Mouse (Mus musculus) forebrain, postnatal 0 days (tissue): Measurements from ENCODE around the gene Cd79a. TPM values are rescaled to one million over a fixed set of nuclear protein-coding genes. Genes with fewer than 3 reads are reported as not detected.

ENCODE experiments used
- ATAC-seq: fragments of 200-750 bp; cut with Nextera tagmentation; 2 replicates; pipeline ENCODE4 v1.8.0; 2017; ENCODE audit warnings: mild to moderate bottlenecking, moderate library complexity
- DNase-seq: peaks from one replicate; pipeline ENCODE4 v3.0.0-alpha.2; 2015
- H3K27ac ChIP-seq: fragments of 300-500 bp; sonication (generic); 2 replicates; pipeline ENCODE4 v1.5.1; 2014; ENCODE audit warnings: low read depth, mild to moderate bottlenecking, antibody characterized with exemption, low read length, moderate library complexity, mixed read lengths
- H3K27me3 ChIP-seq: fragments of 300-500 bp; sonication (generic); 2 replicates; pipeline ENCODE4 v1.6.1; 2014; ENCODE audit warnings: mild to moderate bottlenecking, low read length, mixed read lengths; ENCODE audit not compliant: insufficient read depth
- H3K36me3 ChIP-seq: fragments of 300-500 bp; sonication (generic); 2 replicates; pipeline ENCODE4 v1.6.1; 2014; ENCODE audit warnings: mild to moderate bottlenecking, moderate library complexity; ENCODE audit not compliant: insufficient read depth
- H3K4me1 ChIP-seq: fragments of 300-500 bp; sonication (generic); 2 replicates; pipeline ENCODE4 v1.6.1; 2014; ENCODE audit warnings: antibody characterized with exemption; ENCODE audit not compliant: insufficient read depth
- H3K4me2 ChIP-seq: fragments of 300-500 bp; sonication (generic); 2 replicates; pipeline ENCODE4 v1.6.1; 2014; ENCODE audit warnings: low read depth, mild to moderate bottlenecking, moderate library complexity
- H3K4me3 ChIP-seq: fragments of 300-500 bp; sonication (generic); 2 replicates; pipeline ENCODE4 v1.5.1; 2014; ENCODE audit warnings: low read depth, low read length, mixed read lengths
- H3K9ac ChIP-seq: fragments of 300-500 bp; sonication (generic); 2 replicates; pipeline ENCODE4 v1.6.1; 2014; ENCODE audit warnings: mild to moderate bottlenecking
- H3K9me3 ChIP-seq: fragments of 300-500 bp; sonication (generic); 2 replicates; pipeline ENCODE4 v1.6.1; 2016; ENCODE audit warnings: low read length
- CTCF ChIP-seq: sonication (generic); IDR thresholded peaks from 2 replicates; pipeline ENCODE4 v1.5.1; 2016; ENCODE audit warnings: antibody characterized with exemption, control low read depth, low read depth
- WGBS: fragments of 180-500 bp; shearing (Covaris S2); extraction: QIAGEN DNeasy Blood & Tissue Kit; methylation state at CpG from one replicate; pipeline ENCODE4 v1.1.7; 2014; 5-methylcytosine and 5-hydroxymethylcytosine counted together
- polyA plus RNA-seq: library from polyadenylated mRNA; unstranded; fragments of >200 nt; fragmentation: Nextera tagmentation; extraction: Ambion mirVana; gene quantifications from 2 replicates; pipeline ENCODE4 v1.2.1, GENCODE M21; 2015
- total RNA-seq: library from RNA; depleted of rRNA; stranded (reverse); fragments of >200 nt; gene quantifications from 2 replicates; pipeline ENCODE4 v1.2.3, GENCODE M21; 2014

The Cd79a gene
- total and polyA plus RNA-seq, 2 experiments from 2014 or later: 0.33 to 0.47 TPM

GRCm38 (mm10) chr7:24856460-24857120 is 40.6 kb upstream of the Cd79a start:
- no peak overlapping the region for H3K9ac ChIP-seq
- TF ChIP-seq CTCF: no peak
- H3K4me1 ChIP-seq: no peaks in the 10 kb centered on the region
- WGBS: 27% methylated on average over 6 of the region's 6 CpGs
- H3K27ac ChIP-seq: no peak overlapping the region
- no peak overlapping the region for H3K4me2 ChIP-seq
- H3K9me3 ChIP-seq: no peaks in the 10 kb centered on the region
- H3K4me3 ChIP-seq: no peak overlapping the region
- H3K36me3 ChIP-seq: no peaks in the 10 kb centered on the region
- DNase-seq (no peak), ATAC-seq (no peak)
- H3K27me3 ChIP-seq: no peaks in the 10 kb centered on the region

- TF ChIP-seq CTCF: no peak
- no peaks in the 10 kb centered on the region for H3K9me3 ChIP-seq
- H3K4me2 ChIP-seq: no peak overlapping the region
- H3K4me3 ChIP-seq: no peak overlapping the region
- H3K4me1 ChIP-seq: no peaks in the 10 kb centered on the region
- H3K27ac ChIP-seq: no peak overlapping the region
- no peak for DNase-seq
- no peak overlapping the region for H3K9ac ChIP-seq
- WGBS: 78% methylated on average over 5 of the region's 5 CpGs
- H3K36me3 ChIP-seq: no peaks in the 10 kb centered on the region
- no peak for ATAC-seq
- no peaks in the 10 kb centered on the region for H3K27me3 ChIP-seq
These were observed 37.9 kb upstream of the Cd79a start for GRCm38 (mm10) chr7:24859234-24859633.

- Histone ChIP-seq H3K4me2 (no peak within 1 kb of the TSS), H3K27ac (no peak within 1 kb of the TSS), H3K9me3 (no peaks in the 10 kb centered on the region), H3K4me1 (no peaks in the 10 kb centered on the region), H3K27me3 (no peaks in the 10 kb centered on the region), H3K4me3 (no peak within 1 kb of the TSS), H3K36me3 (no peaks in the 10 kb centered on the region), H3K9ac (no peak within 1 kb of the TSS)
- DNase-seq (no peak), ATAC-seq (no peak)
- TF ChIP-seq CTCF: no peak
- 85% methylated on average over 7 of the region's 7 CpGs for WGBS
These were observed 35.3 kb upstream of the Cd79a start, which contains the start of gene Gm9844 for GRCm38 (mm10) chr7:24861913-24862312. Gene Gm9844, plus strand, starts transcription at chr7:24862213.

GRCm38 (mm10) chr7:24862853-24863252 is 34.3 kb upstream of the Cd79a start:
- Histone ChIP-seq H3K9ac (no peak overlapping the region), H3K27me3 (no peaks in the 10 kb centered on the region), H3K36me3 (no peaks in the 10 kb centered on the region), H3K4me2 (no peak overlapping the region), H3K9me3 (no peaks in the 10 kb centered on the region), H3K4me1 (no peaks in the 10 kb centered on the region), H3K27ac (no peak overlapping the region), H3K4me3 (no peak overlapping the region)
- WGBS: 91% methylated on average over 4 of the region's 4 CpGs
- no peak for TF ChIP-seq CTCF
- DNase-seq (no peak), ATAC-seq (no peak)

GRCm38 (mm10) chr7:24864156-24864555 is 33.0 kb upstream of the Cd79a start:
- DNase-seq (no peak), ATAC-seq (no peak)
- Histone ChIP-seq H3K9ac (no peak overlapping the region), H3K4me1 (no peaks in the 10 kb centered on the region), H3K4me3 (no peak overlapping the region), H3K9me3 (no peaks in the 10 kb centered on the region), H3K36me3 (no peaks in the 10 kb centered on the region), H3K27ac (no peak overlapping the region), H3K4me2 (no peak overlapping the region), H3K27me3 (no peaks in the 10 kb centered on the region)
- WGBS: 26% methylated on average over 6 of the region's 6 CpGs
- no peak for TF ChIP-seq CTCF

GRCm38 (mm10) chr7:24869080-24869479 is 28.1 kb upstream of the Cd79a start:
- H3K4me3 ChIP-seq: no peak overlapping the region
- H3K36me3 ChIP-seq: no peaks in the 10 kb centered on the region
- H3K9me3 ChIP-seq: no peaks in the 10 kb centered on the region
- ATAC-seq (no peak), DNase-seq (no peak)
- H3K4me2 ChIP-seq: no peak overlapping the region
- H3K27me3 ChIP-seq: no peaks in the 10 kb centered on the region
- WGBS: 18% methylated on average over 17 of the region's 17 CpGs
- H3K9ac ChIP-seq: no peak overlapping the region
- no peak for TF ChIP-seq CTCF
- no peak overlapping the region for H3K27ac ChIP-seq
- no peaks in the 10 kb centered on the region for H3K4me1 ChIP-seq

- H3K4me2 ChIP-seq: no peak within 1 kb of the TSS
- no peak within 1 kb of the TSS for H3K27ac ChIP-seq
- no peaks in the 10 kb centered on the region for H3K9me3 ChIP-seq
- no peaks in the 10 kb centered on the region for H3K27me3 ChIP-seq
- ATAC-seq (peak; percentile 42), DNase-seq (no peak)
- no peaks in the 10 kb centered on the region for H3K36me3 ChIP-seq
- H3K4me3 ChIP-seq: no peak within 1 kb of the TSS
- WGBS: 58% methylated on average over 41 of the region's 41 CpGs
- H3K4me1 ChIP-seq: no peaks in the 10 kb centered on the region
- TF ChIP-seq CTCF: no peak
- no peak within 1 kb of the TSS for H3K9ac ChIP-seq
These were observed 27.5 kb upstream of the Cd79a start, which contains the start of the genes Lypd4 and Dmrtc2 for GRCm38 (mm10) chr7:24869532-24870165. Gene Lypd4, minus strand, starts transcription at chr7:24869941. Gene Dmrtc2, plus strand, starts transcription at chr7:24870057.
